Mouse (Mus musculus) gastrocnemius, postnatal 4 days (tissue): ENCODE results near the gene Fkbp11. TPM values are rescaled to one million over a fixed set of nuclear protein-coding genes. Genes with fewer than 3 reads are reported as not detected.
A peak's percentile ranks its signal among the peaks of the same experiment; 100 is the strongest.

Experiments
- DNase-seq, 2 experiments: peaks; one replicate each; pipeline ENCODE4 v3.0.0; 2021 to 2022; ENCODE audit warnings: low spot score in 2 of 2, mixed read lengths in 2 of 2
- total RNA-seq, 2 experiments: library from RNA; stranded (reverse); gene quantifications; 2 replicates each; pipeline ENCODE4 v1.2.3; 2021

Fkbp11 gene
- total RNA-seq, 2 experiments from 2014 or later: 16.6 to 17.2 TPM

- DNase-seq: peak; percentile 84 to 86
Measured at GRCm38 (mm10) chr15:98699190-98700105, 28.6 kb downstream of the Fkbp11 start.

GRCm38 (mm10) chr15:98696216-98696615, 31.8 kb downstream of the Fkbp11 start:
- DNase-seq: no peak

DNA sequence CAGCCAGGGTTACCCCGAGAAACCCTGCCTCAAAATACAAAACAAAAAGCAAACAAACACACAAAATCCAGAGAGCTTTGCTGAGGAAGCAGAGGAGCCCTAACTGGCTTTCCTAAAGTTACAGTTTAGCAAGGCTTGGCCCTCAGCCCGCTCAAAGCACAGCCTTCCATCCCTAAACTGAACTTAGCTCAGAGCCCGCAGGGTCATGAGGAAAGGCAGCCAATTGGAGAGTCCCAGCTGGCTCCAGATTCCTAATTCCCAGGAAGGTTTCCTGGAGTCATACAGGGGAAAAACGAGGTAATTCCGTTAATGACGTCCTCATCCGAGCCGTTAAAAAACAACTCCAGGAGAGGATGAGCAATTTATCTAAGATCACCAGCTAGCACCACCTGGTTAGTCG, 32.3 kb downstream of the Fkbp11 start:
- DNase-seq: peak in 1 of 2 experiments; percentile 25

DNA sequence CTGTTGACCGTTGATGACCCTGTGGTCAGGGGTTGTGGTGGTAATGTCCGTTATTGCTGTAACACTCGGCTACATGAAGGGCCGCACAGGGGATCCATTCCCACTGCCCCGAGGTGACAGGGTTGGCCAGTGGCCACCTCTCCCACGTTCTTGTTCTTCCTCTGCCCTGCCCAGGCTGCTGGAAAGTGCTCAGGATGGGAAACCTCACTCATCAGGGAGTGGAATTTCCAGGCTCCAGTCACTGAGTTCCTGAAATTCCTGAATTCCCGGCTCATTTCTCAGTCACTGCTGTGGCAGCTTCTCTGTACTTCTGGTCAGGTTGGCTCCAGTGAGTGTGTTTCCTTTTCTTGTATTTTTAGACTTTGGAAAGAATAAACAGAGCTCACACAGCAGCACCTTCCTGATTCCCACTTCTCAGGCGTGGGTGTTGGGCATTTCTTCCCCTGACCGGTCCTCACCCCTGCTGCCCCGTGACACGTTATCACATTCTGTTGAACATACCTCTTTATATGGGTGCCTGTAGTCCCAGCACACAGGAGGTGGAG, 35.8 kb downstream of the Fkbp11 start:
- DNase-seq: peak in 1 of 2 experiments; percentile 34

- DNase-seq: no peak
Measured at GRCm38 (mm10) chr15:98691486-98692147, 36.4 kb downstream of the Fkbp11 start.

GRCm38 (mm10) chr15:98689682-98690081, 38.3 kb downstream of the Fkbp11 start:
- no peak for DNase-seq

DNA sequence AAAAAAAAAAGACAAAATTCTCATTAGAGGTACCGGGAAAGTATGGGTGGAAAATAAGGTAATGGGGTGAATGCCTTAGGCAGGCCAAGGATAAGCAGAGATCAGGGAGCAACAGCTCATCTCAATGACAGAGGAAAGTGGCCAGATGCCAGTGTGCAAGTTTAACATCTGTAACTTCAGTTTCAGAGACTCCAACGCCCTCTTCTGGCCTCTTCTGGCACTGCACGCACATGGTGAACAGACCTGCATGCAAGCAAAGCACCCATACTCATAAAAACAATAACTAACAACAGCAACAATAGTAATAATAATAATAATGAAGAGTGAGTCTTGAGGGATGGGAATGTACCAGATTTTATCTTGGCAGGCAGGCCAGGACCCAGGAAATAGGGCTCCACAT, 42.1 kb downstream of the Fkbp11 start:
- no peak for DNase-seq

GRCm38 (mm10) chr15:98683746-98684145, 44.3 kb downstream of the Fkbp11 start:
- no peak for DNase-seq

GRCm38 (mm10) chr15:98683177-98683576, 44.8 kb downstream of the Fkbp11 start:
- DNase-seq: no peak

- no peak for DNase-seq
Measured at GRCm38 (mm10) chr15:98681633-98682032, 46.4 kb downstream of the Fkbp11 start.

GRCm38 (mm10) chr15:98680660-98681059, 47.3 kb downstream of the Fkbp11 start:
- no peak for DNase-seq

GRCm38 (mm10) chr15:98677977-98678376, 50.0 kb downstream of the Fkbp11 start:
- no peak for DNase-seq

GRCm38 (mm10) chr15:98676940-98677728, 50.9 kb downstream of the Fkbp11 start, which contains the start of gene Rnd1:
Rnd1 (minus strand) TSS chr15:98677461.
- peak; percentile 55 to 62 for DNase-seq

- DNase-seq: no peak
Measured at GRCm38 (mm10) chr15:98676471-98676870, 51.5 kb downstream of the Fkbp11 start.

- DNase-seq: no peak
Measured at GRCm38 (mm10) chr15:98675634-98676250, 52.3 kb downstream of the Fkbp11 start.

DNA sequence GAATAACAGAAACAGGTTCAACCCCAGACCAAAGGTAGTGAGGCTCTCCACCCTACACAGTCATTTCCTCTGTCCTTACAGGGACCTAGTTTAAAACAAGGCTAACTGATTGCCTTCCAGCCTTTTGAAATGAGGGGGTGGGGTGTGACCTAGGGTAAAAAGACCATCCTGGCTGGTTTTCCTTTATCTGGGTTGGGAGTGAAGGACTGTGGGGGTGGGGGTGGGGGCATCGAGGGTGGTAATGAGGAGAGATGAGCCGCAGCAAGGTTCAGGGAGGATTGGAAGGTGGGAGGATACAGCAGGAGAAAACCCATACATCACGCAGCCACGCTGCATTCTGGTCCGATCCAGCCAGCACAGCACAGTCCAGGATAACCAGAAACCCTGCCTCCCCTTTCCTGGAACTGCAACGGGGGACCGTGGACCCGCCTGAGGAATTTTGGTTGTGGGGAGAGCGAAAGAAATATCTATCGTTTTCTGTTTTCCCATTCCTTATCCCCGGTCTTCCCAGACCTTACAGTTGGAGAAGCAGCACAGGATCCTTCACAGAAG, 52.9 kb downstream of the Fkbp11 start:
- no peak for DNase-seq
